Mouse (Mus musculus) small intestine, adult 2 months (tissue): ENCODE data around the gene Ccdc162. TPM values are rescaled to one million over a fixed set of nuclear protein-coding genes. Genes with fewer than 3 reads are reported as not detected.

Experiments
- H3K27ac ChIP-seq: fragments of 200-500 bp; 2 replicates; pipeline ENCODE4 v1.5.1; 2012; ENCODE audit warnings: low read depth, low read length, control low read depth, inconsistent platforms; ENCODE audit not compliant: insufficient read depth
- H3K27me3 ChIP-seq: fragments of 200-500 bp; 2 replicates; pipeline ENCODE4 v1.6.1; 2012; ENCODE audit warnings: mild to moderate bottlenecking, moderate library complexity, low read length, inconsistent platforms; ENCODE audit not compliant: control insufficient read depth, insufficient read depth
- H3K36me3 ChIP-seq: fragments of 200-500 bp; 2 replicates; pipeline ENCODE4 v1.6.1; 2012; ENCODE audit warnings: mild to moderate bottlenecking, low read length, control low read depth, inconsistent platforms; ENCODE audit not compliant: control insufficient read depth, insufficient read depth
- H3K4me1 ChIP-seq: fragments of 200-500 bp; 2 replicates; pipeline ENCODE4 v1.6.1; 2012; ENCODE audit warnings: low read length, inconsistent platforms, mixed read lengths; ENCODE audit not compliant: control insufficient read depth, insufficient read depth, insufficient read length
- H3K4me3 ChIP-seq: fragments of 200-500 bp; 2 replicates; pipeline ENCODE4 v1.5.1; 2012; ENCODE audit warnings: low read depth, mild to moderate bottlenecking, control low read depth, inconsistent platforms, low read length, moderate library complexity
- CTCF ChIP-seq: fragments of 200-500 bp; IDR thresholded peaks from 2 replicates; pipeline ENCODE4 v1.5.1; 2012; ENCODE audit warnings: low read depth, mild to moderate bottlenecking, control low read depth, inconsistent platforms, low read length, moderate library complexity, mixed read lengths; ENCODE audit not compliant: insufficient replicate concordance, insufficient read length; ENCODE audit errors: extremely low read depth
- POLR2A ChIP-seq: fragments of 200-500 bp; IDR thresholded peaks from 2 replicates; pipeline ENCODE4 v1.6.1; 2012; ENCODE audit warnings: low read depth, mild to moderate bottlenecking, control low read depth, inconsistent platforms, low read length, moderate library complexity
- WGBS: fragments of 180-500 bp; shearing (Covaris S2); methylation state at CpG from one replicate; pipeline ENCODE4 v1.1.7; 2018; 5-methylcytosine and 5-hydroxymethylcytosine counted together
- polyA plus RNA-seq: library from polyadenylated mRNA; depleted of rRNA; stranded (reverse); fragments of >200 nt; gene quantifications from 2 replicates; pipeline ENCODE4 v1.2.3, GENCODE M21; 2012

The Ccdc162 gene
- polyA plus RNA-seq, 1 experiment = 0.08 TPM

- Histone ChIP-seq H3K27me3 (no peaks in the 10 kb centered on the region), H3K36me3 (no peaks in the 10 kb centered on the region), H3K27ac (no peak overlapping the region), H3K4me1 (peaks cover 5% of the 10 kb centered on the region; the same call in 1 of the 2 replicates), H3K4me3 (no peak overlapping the region)
- TF ChIP-seq POLR2A = no peak
- no peak for TF ChIP-seq CTCF
- WGBS = 61% methylated on average over 1 of the region's 1 CpGs
Measured at GRCm38 (mm10) chr10:41578541-41578940, 137.9 kb downstream of the Ccdc162 start.

- no peak overlapping the region for H3K4me3 ChIP-seq
- H3K27ac ChIP-seq = no peak overlapping the region
- 81% methylated on average over 7 of the region's 7 CpGs for WGBS
- H3K36me3 ChIP-seq = no peaks in the 10 kb centered on the region
- TF ChIP-seq POLR2A = no peak
- TF ChIP-seq CTCF = no peak
- no peaks in the 10 kb centered on the region for H3K27me3 ChIP-seq
- peaks cover 7% of the 10 kb centered on the region; the same call in 1 of the 2 replicates for H3K4me1 ChIP-seq
Measured at GRCm38 (mm10) chr10:41576328-41576833, 140.1 kb downstream of the Ccdc162 start.

GRCm38 (mm10) chr10:41575451-41576327, 140.7 kb downstream of the Ccdc162 start:
- no peaks in the 10 kb centered on the region for H3K36me3 ChIP-seq
- no peak overlapping the region for H3K27ac ChIP-seq
- WGBS = 64% methylated on average over 8 of the region's 8 CpGs
- H3K27me3 ChIP-seq = no peaks in the 10 kb centered on the region
- no peak overlapping the region for H3K4me3 ChIP-seq
- peaks cover 7% of the 10 kb centered on the region; the same call in 1 of the 2 replicates for H3K4me1 ChIP-seq
- TF ChIP-seq POLR2A (no peak), CTCF (no peak)

GRCm38 (mm10) chr10:41573190-41573589, 143.2 kb downstream of the Ccdc162 start:
- H3K27me3 ChIP-seq = no peaks in the 10 kb centered on the region
- WGBS = 47% methylated on average over 6 of the region's 6 CpGs
- no peaks in the 10 kb centered on the region for H3K36me3 ChIP-seq
- no peak overlapping the region for H3K27ac ChIP-seq
- H3K4me3 ChIP-seq = no peak overlapping the region
- TF ChIP-seq CTCF (no peak), POLR2A (no peak)
- H3K4me1 ChIP-seq = peaks cover 5% of the 10 kb centered on the region; the same call in 1 of the 2 replicates

- no peaks in the 10 kb centered on the region for H3K27me3 ChIP-seq
- no peaks in the 10 kb centered on the region for H3K36me3 ChIP-seq
- H3K4me3 ChIP-seq = no peak overlapping the region
- no peak overlapping the region for H3K27ac ChIP-seq
- peaks cover 5% of the 10 kb centered on the region; the same call in 1 of the 2 replicates for H3K4me1 ChIP-seq
- TF ChIP-seq POLR2A (no peak), CTCF (no peak)
- 73% methylated on average over 4 of the region's 4 CpGs for WGBS
Measured at GRCm38 (mm10) chr10:41572274-41572673, 144.2 kb downstream of the Ccdc162 start.

GRCm38 (mm10) chr10:41571065-41571464, 145.4 kb downstream of the Ccdc162 start:
- Histone ChIP-seq H3K27ac (no peak overlapping the region), H3K4me3 (no peak overlapping the region), H3K36me3 (no peaks in the 10 kb centered on the region), H3K4me1 (peaks cover 8% of the 10 kb centered on the region; the same call in 1 of the 2 replicates), H3K27me3 (no peaks in the 10 kb centered on the region)
- WGBS = 73% methylated on average over 4 of the region's 4 CpGs
- TF ChIP-seq POLR2A (no peak), CTCF (no peak)

- 54% methylated on average over 3 of the region's 3 CpGs for WGBS
- Histone ChIP-seq H3K27ac (no peak overlapping the region), H3K4me3 (no peak overlapping the region), H3K4me1 (peaks cover 11% of the 10 kb centered on the region; the same call in 1 of the 2 replicates), H3K27me3 (no peaks in the 10 kb centered on the region), H3K36me3 (no peaks in the 10 kb centered on the region)
- no peak for TF ChIP-seq CTCF
- no peak for TF ChIP-seq POLR2A
Measured at GRCm38 (mm10) chr10:41568306-41568705, 148.1 kb downstream of the Ccdc162 start.
